Mouse (Mus musculus): ENCODE data around the gene Xbp1. TPM values are rescaled to one million over a fixed set of nuclear protein-coding genes. Genes with fewer than 3 reads are reported as not detected.
"Not testable (repeated sequence)": the region's sequence is repeated elsewhere in the genome, so short reads cannot be mapped to it uniquely, and the experiment has no call there.

Gene Xbp1
- polyA plus RNA-seq, 1 experiment from 2014 or later: 222 TPM

DNA sequence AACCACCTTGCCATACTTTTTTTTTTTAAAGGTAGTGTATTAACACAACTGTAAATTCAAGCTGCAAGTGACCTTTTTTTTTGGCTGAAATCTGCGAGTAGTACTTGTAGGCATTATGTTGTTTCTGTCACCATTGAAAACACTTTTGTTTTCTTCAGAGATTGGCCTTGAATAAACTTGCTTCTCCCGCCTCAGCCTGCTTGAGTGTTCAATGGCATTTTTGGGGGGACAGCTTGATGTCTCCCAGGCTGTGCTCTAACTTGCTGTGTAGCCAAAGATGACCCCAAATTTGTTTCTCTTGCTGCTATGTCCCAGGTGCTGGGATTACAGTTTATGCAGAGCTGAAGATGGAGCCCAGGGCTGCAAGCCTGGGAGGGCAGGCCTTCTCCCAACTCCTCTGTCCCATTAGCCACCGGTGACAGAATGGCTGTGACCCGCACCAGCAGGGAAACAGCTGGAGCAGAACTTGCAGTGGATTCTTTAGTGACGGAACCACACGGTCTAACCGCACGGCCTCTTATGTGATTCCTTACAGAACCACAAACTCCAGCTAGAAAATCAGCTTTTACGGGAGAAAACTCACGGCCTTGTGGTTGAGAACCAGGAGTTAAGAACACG is 2.4 kb downstream of the Xbp1 start:
- H3K27ac ChIP-seq (ENCODE audit: low read length): 0 out of 2 replicates have a peak overlapping the region, but pooled peaks have one; percentile 12
- no peaks in the 10 kb centered on the region for H3K27me3 ChIP-seq (replicated peaks; ENCODE audit: control insufficient read depth, insufficient read depth, low read length)
- ATAC-seq: no peak
- H3K4me3 ChIP-seq (ENCODE audit: low read length): peak overlapping the region; percentile 97
- no peaks in the 10 kb centered on the region for H3K9me3 ChIP-seq (ENCODE audit: control insufficient read depth, low read length)
- H3K4me1 ChIP-seq (ENCODE audit: control insufficient read depth, insufficient read depth, low read length): peaks cover 25% of the 10 kb centered on the region
- 84% methylated on average over 11 of the region's 11 CpGs for WGBS
- peak overlapping the region; percentile 65 for H3K4me2 ChIP-seq (ENCODE audit: low read depth, low read length)
- peaks cover 25% of the 10 kb centered on the region for H3K36me3 ChIP-seq (ENCODE audit: control insufficient read depth, insufficient read depth, low read length)
- H3K9ac ChIP-seq (ENCODE audit: low read depth, low read length): peak overlapping the region; percentile 100

GRCm38 (mm10) chr11:5525418-5525817 is 5.0 kb downstream of the Xbp1 start:
- ATAC-seq: no peak
- peaks cover 28% of the 10 kb centered on the region for H3K36me3 ChIP-seq (ENCODE audit: control insufficient read depth, insufficient read depth, low read length)
- H3K4me2 ChIP-seq (ENCODE audit: low read depth, low read length): no peak overlapping the region
- no peak overlapping the region for H3K9ac ChIP-seq (ENCODE audit: low read depth, low read length)
- H3K4me1 ChIP-seq (ENCODE audit: control insufficient read depth, insufficient read depth, low read length): peaks cover 21% of the 10 kb centered on the region
- H3K4me3 ChIP-seq (ENCODE audit: low read length): no peak overlapping the region
- no peaks in the 10 kb centered on the region for H3K27me3 ChIP-seq (replicated peaks; ENCODE audit: control insufficient read depth, insufficient read depth, low read length)
- H3K27ac ChIP-seq (ENCODE audit: low read length): no peak overlapping the region
- WGBS: 89% methylated on average over 4 of the region's 4 CpGs
- no peaks in the 10 kb centered on the region for H3K9me3 ChIP-seq (ENCODE audit: control insufficient read depth, low read length)

DNA sequence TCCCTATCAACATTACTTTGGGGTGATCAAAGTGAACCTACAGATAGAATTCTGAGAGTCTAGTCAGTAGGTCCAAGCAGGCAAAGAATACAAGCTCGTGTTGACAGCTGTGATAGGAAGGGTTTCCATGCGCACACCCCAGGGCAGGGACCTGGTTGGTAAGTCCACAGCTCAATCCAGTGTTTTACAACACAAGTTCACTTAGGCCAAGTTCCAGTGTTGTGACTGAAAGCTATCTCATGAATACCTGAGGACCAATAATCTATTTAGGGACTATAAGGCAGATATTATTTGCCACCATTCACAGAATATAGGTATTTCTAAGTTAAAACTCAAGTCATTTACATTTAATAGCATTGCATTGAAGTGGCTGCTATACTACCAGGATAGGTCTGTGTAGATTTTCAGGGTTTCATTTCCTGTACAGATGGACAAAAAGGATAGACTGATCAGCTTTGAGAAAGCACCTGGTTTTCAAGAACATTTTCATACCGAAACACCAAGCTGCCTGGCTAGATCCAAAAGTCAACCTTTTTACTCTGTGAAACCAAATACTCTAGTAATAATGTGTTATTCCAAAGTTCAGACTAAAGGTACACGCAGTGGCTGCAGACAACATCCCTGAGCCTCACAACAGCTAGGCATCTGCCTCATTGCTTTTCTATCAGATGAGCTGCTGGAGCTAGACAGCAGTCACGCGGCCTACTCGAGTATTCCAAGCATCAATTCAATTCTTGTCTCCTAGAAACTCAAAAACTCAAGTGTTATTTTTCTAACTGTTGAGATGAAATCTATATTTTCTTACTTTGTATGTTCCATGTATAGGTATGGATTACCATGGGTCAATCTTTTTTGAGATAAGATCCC is 6.3 kb downstream of the Xbp1 start:
- H3K9me3 ChIP-seq (ENCODE audit: control insufficient read depth, low read length): no peaks in the 10 kb centered on the region
- peaks cover 21% of the 10 kb centered on the region for H3K4me1 ChIP-seq (ENCODE audit: control insufficient read depth, insufficient read depth, low read length)
- H3K4me3 ChIP-seq (ENCODE audit: low read length): no peak overlapping the region
- no peak overlapping the region for H3K9ac ChIP-seq (ENCODE audit: low read depth, low read length)
- H3K27ac ChIP-seq (ENCODE audit: low read length): no peak overlapping the region
- no peak overlapping the region for H3K4me2 ChIP-seq (ENCODE audit: low read depth, low read length)
- peaks cover 28% of the 10 kb centered on the region for H3K36me3 ChIP-seq (ENCODE audit: control insufficient read depth, insufficient read depth, low read length)
- no peaks in the 10 kb centered on the region for H3K27me3 ChIP-seq (replicated peaks; ENCODE audit: control insufficient read depth, insufficient read depth, low read length)
- ATAC-seq: no peak
- 86% methylated on average over 7 of the region's 7 CpGs for WGBS

DNA sequence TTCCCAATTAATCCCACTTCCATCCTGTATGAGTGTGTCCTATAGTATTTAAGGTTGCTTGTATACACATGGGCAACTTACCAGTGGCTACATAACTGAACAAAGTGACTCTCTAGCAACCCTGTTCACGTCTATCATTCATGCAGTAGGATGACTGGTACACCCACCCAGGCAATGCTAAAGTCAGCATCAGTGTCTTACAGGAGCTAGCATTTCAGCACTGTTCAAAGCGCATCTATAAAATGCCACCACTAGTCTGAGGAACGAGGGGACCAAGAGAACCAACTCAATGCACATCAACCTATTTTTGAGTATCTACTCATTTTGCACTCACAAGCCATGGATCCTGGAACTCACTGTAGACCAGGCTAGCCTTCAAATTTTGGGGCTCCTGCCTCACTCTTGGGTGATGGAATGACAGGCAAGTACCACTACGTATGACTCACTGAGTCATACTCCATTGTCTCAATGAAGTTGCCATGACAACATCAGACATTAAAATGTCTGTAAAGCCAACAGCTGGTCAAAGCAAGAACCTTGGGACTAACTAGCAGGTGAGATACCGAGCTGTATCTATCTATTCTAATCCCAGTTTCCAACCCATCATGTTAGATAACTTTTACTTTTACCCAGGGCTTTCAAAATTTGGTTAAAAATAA is 7.5 kb downstream of the Xbp1 start:
- ATAC-seq: no peak; the same call in 1 of the 2 replicates
- WGBS: 86% methylated on average over 5 of the region's 5 CpGs
- H3K27ac ChIP-seq (ENCODE audit: low read length): no peak overlapping the region
- no peaks in the 10 kb centered on the region for H3K9me3 ChIP-seq (ENCODE audit: control insufficient read depth, low read length)
- peaks cover 26% of the 10 kb centered on the region for H3K36me3 ChIP-seq (ENCODE audit: control insufficient read depth, insufficient read depth, low read length)
- H3K4me2 ChIP-seq (ENCODE audit: low read depth, low read length): no peak overlapping the region
- peaks cover 16% of the 10 kb centered on the region for H3K4me1 ChIP-seq (ENCODE audit: control insufficient read depth, insufficient read depth, low read length)
- no peak overlapping the region for H3K9ac ChIP-seq (ENCODE audit: low read depth, low read length)
- no peaks in the 10 kb centered on the region for H3K27me3 ChIP-seq (replicated peaks; ENCODE audit: control insufficient read depth, insufficient read depth, low read length)
- H3K4me3 ChIP-seq (ENCODE audit: low read length): no peak overlapping the region

GRCm38 (mm10) chr11:5528841-5529240 is 8.4 kb downstream of the Xbp1 start:
- H3K27me3 ChIP-seq (replicated peaks; ENCODE audit: control insufficient read depth, insufficient read depth, low read length): no peaks in the 10 kb centered on the region
- peaks cover 27% of the 10 kb centered on the region for H3K36me3 ChIP-seq (ENCODE audit: control insufficient read depth, insufficient read depth, low read length)
- ATAC-seq: no peak
- no peak overlapping the region for H3K9ac ChIP-seq (ENCODE audit: low read depth, low read length)
- WGBS: 56% methylated on average over 5 of the region's 5 CpGs
- H3K4me3 ChIP-seq (ENCODE audit: low read length): no peak overlapping the region
- H3K4me2 ChIP-seq (ENCODE audit: low read depth, low read length): no peak overlapping the region
- no peak overlapping the region for H3K27ac ChIP-seq (ENCODE audit: low read length)
- H3K4me1 ChIP-seq (ENCODE audit: control insufficient read depth, insufficient read depth, low read length): peaks cover 11% of the 10 kb centered on the region; the same call in 1 of the 2 replicates
- no peaks in the 10 kb centered on the region for H3K9me3 ChIP-seq (ENCODE audit: control insufficient read depth, low read length)

DNA sequence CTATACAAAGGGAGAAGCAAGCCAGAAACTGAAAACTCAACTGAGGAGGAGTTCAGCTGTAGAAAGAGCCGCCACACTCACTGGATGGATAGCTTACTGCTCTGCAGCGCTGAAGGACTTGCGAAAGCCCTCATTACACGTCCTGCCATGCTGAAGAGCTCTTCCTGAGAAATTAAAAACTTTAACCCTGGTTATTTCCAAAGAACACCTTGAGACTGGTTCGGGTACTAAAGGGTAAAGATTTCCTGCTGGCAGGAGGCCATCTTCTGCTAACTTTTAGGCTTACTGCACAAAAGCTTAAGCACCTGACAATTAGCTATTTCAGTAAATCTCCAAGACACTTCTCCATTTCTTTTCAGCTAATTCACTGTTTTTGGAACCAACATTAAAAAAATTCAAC is 9.7 kb downstream of the Xbp1 start:
- H3K36me3 ChIP-seq (ENCODE audit: control insufficient read depth, insufficient read depth, low read length): peaks cover 25% of the 10 kb centered on the region
- 79% methylated on average over 5 of the region's 5 CpGs for WGBS
- H3K27ac ChIP-seq (ENCODE audit: low read length): no peak overlapping the region
- H3K4me2 ChIP-seq (ENCODE audit: low read depth, low read length): no peak overlapping the region
- H3K4me3 ChIP-seq (ENCODE audit: low read length): no peak overlapping the region
- H3K9ac ChIP-seq (ENCODE audit: low read depth, low read length): no peak overlapping the region
- no peaks in the 10 kb centered on the region for H3K27me3 ChIP-seq (replicated peaks; ENCODE audit: control insufficient read depth, insufficient read depth, low read length)
- no peak for ATAC-seq
- 0 out of 2 replicates have a peak, but pooled peaks cover 3% of the 10 kb centered on the region for H3K4me1 ChIP-seq (ENCODE audit: control insufficient read depth, insufficient read depth, low read length)
- H3K9me3 ChIP-seq (ENCODE audit: control insufficient read depth, low read length): no peaks in the 10 kb centered on the region

- no peak overlapping the region for H3K4me3 ChIP-seq (ENCODE audit: low read length)
- 74% methylated on average over 6 of the region's 6 CpGs for WGBS
- H3K36me3 ChIP-seq (ENCODE audit: control insufficient read depth, insufficient read depth, low read length): peaks cover 21% of the 10 kb centered on the region
- H3K9ac ChIP-seq (ENCODE audit: low read depth, low read length): no peak overlapping the region
- H3K27ac ChIP-seq (ENCODE audit: low read length): no peak overlapping the region
- H3K4me2 ChIP-seq (ENCODE audit: low read depth, low read length): no peak overlapping the region
- no peaks in the 10 kb centered on the region for H3K27me3 ChIP-seq (replicated peaks; ENCODE audit: control insufficient read depth, insufficient read depth, low read length)
- 0 out of 2 replicates have a peak, but pooled peaks cover 3% of the 10 kb centered on the region for H3K4me1 ChIP-seq (ENCODE audit: control insufficient read depth, insufficient read depth, low read length)
- H3K9me3 ChIP-seq (ENCODE audit: control insufficient read depth, low read length): no peaks in the 10 kb centered on the region
- ATAC-seq: no peak
These were observed 10.3 kb downstream of the Xbp1 start for GRCm38 (mm10) chr11:5530717-5531116.

DNA sequence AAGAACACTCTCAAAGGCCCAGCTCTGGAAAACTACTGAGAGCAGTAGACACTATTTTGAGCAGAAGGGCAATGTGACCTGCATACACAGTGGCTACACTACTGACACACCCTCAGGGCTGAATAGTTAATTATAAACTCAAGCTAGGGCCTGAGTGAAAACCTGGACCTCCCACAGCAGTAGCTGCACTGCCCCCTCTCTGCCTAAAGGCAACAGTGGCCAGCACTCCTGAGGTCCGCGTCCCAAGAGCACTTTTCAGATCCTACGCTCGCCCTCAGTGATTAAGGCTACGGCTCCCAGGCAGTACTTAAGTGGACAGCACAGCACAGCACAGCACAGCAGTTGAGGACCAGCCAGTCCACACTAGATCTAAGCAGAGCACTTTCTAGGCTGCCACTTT is 12.6 kb downstream of the Xbp1 start:
- H3K9ac ChIP-seq (ENCODE audit: low read depth, low read length): no peak overlapping the region
- 0 out of 2 replicates have a peak overlapping the region, but pooled peaks have one; percentile 8 for H3K27ac ChIP-seq (ENCODE audit: low read length)
- 0 out of 2 replicates have a peak, but pooled peaks cover 3% of the 10 kb centered on the region for H3K4me1 ChIP-seq (ENCODE audit: control insufficient read depth, insufficient read depth, low read length)
- H3K4me3 ChIP-seq (ENCODE audit: low read length): no peak overlapping the region
- peak; percentile 85 for ATAC-seq
- no peaks in the 10 kb centered on the region for H3K9me3 ChIP-seq (ENCODE audit: control insufficient read depth, low read length)
- WGBS: 88% methylated on average over 5 of the region's 5 CpGs
- peaks cover 23% of the 10 kb centered on the region for H3K36me3 ChIP-seq (ENCODE audit: control insufficient read depth, insufficient read depth, low read length)
- no peaks in the 10 kb centered on the region for H3K27me3 ChIP-seq (replicated peaks; ENCODE audit: control insufficient read depth, insufficient read depth, low read length)
- no peak overlapping the region for H3K4me2 ChIP-seq (ENCODE audit: low read depth, low read length)

DNA sequence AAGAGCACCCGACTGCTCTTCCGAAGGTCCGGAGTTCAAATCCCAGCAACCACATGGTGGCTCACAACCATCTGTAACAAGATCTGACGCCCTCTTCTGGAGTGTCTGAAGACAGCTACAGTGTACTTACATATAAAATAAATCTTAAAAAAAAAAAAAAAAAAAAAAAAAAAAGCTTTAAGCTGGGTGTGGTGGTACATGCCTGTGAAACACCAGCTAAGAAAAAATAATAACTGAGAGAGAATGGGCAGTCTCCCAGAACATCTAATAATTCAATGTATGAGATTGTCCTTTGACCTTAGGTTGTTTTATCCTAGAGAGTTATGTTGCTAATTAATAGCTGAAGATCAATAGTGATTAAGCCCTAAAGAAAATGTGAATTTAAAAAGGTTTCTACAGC is 17.0 kb downstream of the Xbp1 start:
- 87% methylated on average over 4 of the region's 4 CpGs for WGBS
- not testable (repeated sequence) for ATAC-seq; H3K27me3 ChIP-seq (replicated peaks; ENCODE audit: control insufficient read depth, insufficient read depth, low read length); H3K4me2 ChIP-seq (ENCODE audit: low read depth, low read length); H3K9ac ChIP-seq (ENCODE audit: low read depth, low read length); H3K27ac ChIP-seq (ENCODE audit: low read length); H3K9me3 ChIP-seq (ENCODE audit: control insufficient read depth, low read length); H3K4me3 ChIP-seq (ENCODE audit: low read length)
- H3K4me1 ChIP-seq (ENCODE audit: control insufficient read depth, insufficient read depth, low read length): peaks cover 22% of the 10 kb centered on the region
- peaks cover 22% of the 10 kb centered on the region for H3K36me3 ChIP-seq (ENCODE audit: control insufficient read depth, insufficient read depth, low read length)
